Mouse (Mus musculus): ENCODE results near the gene Stard3. TPM values are rescaled to one million over a fixed set of nuclear protein-coding genes. Genes with fewer than 3 reads are reported as not detected.

Stard3 gene
- total RNA-seq, 1 experiment from 2014 or later = 29.2 TPM

DNA sequence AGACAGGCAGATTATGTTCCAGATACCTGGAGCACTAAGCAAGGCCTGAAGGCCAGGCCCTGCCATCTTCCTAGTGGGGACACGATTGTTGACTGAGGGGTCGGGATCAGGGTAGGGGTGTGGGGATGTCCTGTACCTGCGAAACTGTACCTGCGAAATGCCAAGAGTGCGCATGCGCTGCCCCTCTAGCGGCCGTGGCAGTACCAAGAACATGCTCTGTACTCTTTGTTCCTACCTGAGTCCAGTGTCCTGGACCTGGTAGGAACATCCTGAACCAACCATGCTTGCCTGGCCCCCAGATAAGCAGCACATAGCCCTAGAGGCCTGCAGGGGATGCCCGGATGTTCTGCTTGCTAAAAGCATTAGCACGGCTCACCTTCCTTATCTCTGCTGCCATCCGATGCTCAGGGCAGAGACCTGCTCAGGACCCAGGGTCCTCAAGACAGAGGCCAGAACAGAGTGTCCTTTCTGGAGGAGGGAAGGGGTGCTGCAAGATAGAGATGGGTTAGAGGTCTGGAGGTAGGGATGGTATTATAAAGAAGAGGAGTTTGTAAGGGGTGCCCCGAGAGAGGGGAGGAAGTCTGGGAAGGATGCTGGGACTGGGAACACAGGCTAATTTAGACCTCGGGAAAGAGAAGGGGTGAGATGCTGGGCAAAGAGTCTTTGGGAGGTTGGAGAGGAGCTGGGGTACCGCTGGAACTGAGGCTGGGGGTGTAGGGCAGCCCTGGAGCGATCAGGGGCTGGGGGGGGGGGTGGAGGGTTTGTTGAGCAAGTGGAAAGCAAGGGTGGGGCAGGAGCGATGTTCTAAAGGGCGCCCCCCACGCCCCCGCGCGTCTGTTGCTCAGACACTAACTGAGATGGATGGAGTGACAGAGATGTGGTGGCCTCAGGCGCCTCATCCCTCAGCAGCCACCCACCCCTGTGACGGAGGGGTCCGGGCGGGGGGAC is 27.7 kb downstream of the Stard3 start, which contains the start of gene Pnmt:
TSS of gene Pnmt (plus strand) at position 813 of the 948 bp plus-strand sequence.
- ATAC-seq (replicated peaks; ENCODE audit: insufficient number of reproducible peaks, low FRiP score, low TSS enrichment, poor library complexity, severe bottlenecking) = no peak

DNA sequence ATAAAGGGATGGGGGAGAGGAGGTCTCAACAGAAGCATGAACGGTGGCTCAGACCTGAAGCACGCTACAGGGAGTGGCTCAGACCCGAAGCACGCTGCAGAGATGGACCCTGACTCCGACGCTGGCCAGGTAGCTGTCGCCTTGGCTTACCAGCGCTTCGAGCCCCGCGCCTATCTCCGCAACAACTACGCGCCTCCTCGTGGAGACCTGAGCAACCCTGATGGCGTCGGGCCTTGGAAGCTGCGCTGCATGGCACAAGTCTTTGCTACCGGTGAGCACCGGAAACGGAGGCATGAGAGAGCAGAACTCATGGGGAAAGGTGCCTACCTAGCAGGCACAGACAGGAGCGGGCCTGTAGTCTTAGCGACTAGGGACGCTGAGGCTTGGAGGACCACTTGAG is 28.4 kb downstream of the Stard3 start:
- no peak for ATAC-seq (replicated peaks; ENCODE audit: insufficient number of reproducible peaks, low FRiP score, low TSS enrichment, poor library complexity, severe bottlenecking)

DNA sequence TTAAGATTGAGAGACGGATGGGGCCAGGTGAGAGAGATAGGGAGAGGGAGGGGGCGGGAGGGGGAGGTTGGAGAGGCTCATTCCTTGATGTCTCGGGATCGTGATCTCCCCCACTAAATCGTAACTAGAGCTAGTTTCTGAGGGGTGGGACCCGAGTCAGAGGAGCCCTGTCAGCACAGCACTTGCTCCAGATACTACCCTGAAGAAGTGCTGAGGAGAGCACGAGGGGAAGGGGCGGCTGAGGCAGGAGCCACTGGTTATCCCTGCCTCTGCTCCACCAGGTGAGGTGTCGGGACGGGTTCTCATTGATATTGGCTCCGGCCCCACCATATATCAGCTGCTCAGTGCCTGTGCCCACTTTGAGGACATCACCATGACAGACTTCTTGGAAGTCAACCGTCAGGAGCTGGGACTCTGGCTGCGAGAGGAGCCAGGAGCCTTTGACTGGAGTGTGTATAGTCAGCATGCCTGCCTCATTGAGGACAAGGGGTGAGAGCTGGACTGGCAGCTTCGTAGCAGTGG is 28.9 kb downstream of the Stard3 start:
- ATAC-seq (replicated peaks; ENCODE audit: insufficient number of reproducible peaks, low FRiP score, low TSS enrichment, poor library complexity, severe bottlenecking) = no peak

DNA sequence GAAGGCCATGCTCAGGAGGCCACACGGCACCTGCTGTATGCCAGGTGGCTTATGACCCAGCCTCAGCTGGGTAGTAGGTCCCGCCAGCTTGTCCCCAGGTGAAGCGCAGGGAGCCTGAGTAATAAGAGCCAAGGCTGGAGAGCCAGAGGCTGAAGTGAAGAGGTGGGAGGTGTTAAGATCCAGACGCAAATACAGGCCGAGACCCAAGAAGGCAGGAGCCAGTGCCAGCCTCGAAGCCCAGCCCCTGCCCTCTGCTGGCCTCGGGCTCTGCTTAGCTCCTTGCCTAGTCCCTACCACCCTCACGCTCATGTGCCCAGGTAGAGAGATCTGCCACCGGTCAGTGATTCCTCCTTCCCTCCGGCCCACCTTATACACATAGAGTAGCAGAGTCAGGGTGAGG is 30.1 kb downstream of the Stard3 start:
- ATAC-seq (replicated peaks; ENCODE audit: insufficient number of reproducible peaks, low FRiP score, low TSS enrichment, poor library complexity, severe bottlenecking) = no peak

DNA sequence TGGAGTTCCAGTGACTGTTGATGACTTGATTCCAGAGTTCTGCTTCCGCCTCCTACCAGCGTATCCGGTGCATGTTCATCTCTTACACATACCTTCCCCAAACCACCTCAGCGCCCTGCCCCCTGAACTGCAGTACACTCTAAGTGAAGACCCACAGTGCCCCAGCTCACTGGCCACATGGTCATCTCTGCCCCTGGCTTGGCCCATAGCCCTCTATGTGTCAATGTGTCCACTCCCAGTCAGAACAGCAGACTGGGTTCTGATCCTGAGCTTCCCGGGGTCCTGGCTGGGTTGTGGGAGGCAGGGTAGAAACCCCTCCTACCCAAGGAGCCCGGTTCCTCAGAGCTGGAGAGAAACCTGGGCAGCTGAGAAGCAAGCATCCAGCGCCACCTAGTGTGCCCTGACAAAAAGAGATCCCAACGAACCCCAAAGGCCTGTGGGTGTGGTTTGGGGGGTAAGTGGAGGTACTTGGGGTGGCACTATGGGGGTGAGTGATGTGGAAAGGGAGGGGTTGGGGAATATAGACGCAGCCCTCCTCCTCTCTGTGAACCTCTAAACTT is 31.1 kb downstream of the Stard3 start:
- ATAC-seq (replicated peaks; ENCODE audit: insufficient number of reproducible peaks, low FRiP score, low TSS enrichment, poor library complexity, severe bottlenecking) = no peak

DNA sequence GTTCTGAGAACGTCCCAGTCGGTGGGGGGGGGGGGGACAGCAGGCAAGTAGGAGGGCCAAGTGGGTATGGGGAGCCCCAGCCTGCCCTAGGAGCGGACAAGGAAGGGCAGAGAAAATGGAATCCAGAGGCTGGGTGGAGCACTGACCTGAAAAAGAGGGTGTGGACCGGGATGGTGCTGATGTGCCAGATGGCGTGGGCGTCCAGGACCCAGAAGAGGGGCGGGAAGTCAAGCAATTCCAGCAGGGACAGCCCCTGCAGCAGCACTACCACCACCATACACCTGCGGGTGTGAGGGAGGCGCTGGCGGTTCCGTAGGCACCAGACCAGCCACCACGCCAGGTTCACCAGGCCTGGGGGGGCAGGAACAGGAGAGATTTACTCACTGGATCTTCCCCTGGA is 32.0 kb downstream of the Stard3 start:
- ATAC-seq (replicated peaks; ENCODE audit: insufficient number of reproducible peaks, low FRiP score, low TSS enrichment, poor library complexity, severe bottlenecking) = no peak

DNA sequence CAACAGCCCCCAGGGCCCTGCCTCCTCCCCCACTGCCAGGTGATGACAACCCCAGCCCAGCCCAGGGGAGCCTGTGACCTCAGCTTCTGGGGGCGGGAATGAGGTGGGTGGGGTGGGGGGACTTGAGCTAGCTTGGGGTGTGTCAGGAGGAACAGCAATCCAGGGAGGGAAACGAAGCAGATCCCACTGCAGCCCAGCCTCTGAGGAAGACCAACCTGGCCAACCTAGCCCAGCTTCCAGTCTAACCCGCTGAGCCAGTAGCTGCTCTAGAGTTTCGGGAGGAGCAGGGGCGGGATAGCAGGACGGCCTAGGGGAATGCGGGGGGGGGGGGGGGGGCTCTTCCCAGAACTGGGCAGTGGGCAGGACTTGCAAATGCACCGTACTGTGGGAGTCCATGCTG is 33.9 kb downstream of the Stard3 start:
- no peak for ATAC-seq (replicated peaks; ENCODE audit: insufficient number of reproducible peaks, low FRiP score, low TSS enrichment, poor library complexity, severe bottlenecking)

DNA sequence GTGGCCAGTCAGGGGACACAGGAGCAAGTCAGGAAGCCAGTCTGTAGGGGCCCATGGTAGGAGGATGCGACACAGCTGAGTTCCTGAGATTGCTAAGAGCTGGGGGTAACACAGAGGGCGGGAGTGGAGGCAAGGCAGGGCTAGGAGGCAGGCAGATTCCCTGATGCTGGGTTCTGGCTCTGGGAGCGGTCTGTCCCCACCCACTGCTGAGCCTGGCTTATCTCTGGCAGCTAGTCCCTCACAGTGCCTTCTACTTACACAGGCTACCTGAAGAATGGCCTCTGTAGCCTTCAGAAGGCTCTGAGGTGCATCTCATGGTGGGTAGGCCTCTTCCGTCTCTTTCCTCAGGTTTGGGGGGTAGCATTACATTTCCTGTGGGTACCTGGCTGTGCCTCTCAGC is 34.5 kb downstream of the Stard3 start:
- ATAC-seq (replicated peaks; ENCODE audit: insufficient number of reproducible peaks, low FRiP score, low TSS enrichment, poor library complexity, severe bottlenecking) = no peak

DNA sequence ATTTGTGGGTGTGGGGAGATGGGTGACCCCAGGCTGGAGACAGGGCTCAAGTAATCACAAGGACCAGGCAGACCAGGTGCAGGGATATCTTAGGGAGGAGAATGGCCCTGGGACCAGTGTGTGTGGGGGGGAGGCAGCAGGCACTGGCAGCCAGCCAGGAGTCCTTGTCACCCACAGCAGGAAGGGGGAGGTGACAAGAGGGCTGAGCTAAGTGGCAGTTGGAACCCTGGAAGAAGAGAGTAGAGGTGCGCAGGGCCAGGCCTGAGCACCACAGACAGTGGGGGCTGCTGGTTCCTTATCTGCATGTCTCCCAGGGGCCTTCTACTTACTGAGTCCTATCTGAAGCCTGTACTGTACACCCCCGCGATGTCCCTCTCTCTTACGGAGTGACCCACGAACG is 35.1 kb downstream of the Stard3 start:
- ATAC-seq (replicated peaks; ENCODE audit: insufficient number of reproducible peaks, low FRiP score, low TSS enrichment, poor library complexity, severe bottlenecking) = no peak

DNA sequence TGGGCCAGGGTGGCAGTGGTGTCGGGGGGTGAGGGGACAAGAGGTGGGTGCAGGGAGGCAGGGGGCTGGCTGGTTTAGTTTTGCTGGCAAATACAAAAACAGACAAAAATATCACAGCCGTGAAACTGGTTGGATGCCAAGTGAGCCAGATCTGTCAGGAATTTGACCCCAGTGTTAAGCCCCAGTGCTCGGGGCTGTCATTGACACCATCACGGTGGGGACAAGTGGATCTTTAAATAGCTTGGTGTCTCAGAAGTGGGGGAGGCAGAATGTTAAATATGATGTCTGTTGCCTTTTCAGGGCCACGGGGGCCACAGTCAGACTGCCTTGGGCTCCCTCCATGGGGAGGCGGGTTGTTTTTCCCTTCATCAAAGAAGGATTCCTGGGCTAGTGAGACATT is 36.1 kb downstream of the Stard3 start:
- ATAC-seq (replicated peaks; ENCODE audit: insufficient number of reproducible peaks, low FRiP score, low TSS enrichment, poor library complexity, severe bottlenecking) = no peak

DNA sequence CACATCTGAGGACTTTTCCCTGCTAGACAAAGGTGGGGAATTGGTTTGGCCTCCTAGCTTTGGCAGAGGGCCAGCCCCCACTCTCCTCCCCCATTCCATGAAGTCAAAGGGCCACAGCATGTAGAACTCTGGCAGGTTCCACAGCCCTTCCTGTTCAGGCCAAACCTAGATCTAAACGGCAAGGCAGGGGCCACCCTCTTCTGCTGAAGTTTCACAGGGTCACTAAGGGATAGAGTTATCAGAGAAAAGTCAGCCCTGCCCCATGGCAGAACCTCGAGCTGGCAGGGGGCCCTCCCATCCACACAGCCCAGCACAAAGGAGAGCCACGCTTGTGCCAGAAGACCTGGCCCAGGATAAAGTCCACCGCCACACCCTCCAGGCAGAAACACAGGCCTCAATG is 36.9 kb downstream of the Stard3 start:
- ATAC-seq (replicated peaks; ENCODE audit: insufficient number of reproducible peaks, low FRiP score, low TSS enrichment, poor library complexity, severe bottlenecking) = no peak

DNA sequence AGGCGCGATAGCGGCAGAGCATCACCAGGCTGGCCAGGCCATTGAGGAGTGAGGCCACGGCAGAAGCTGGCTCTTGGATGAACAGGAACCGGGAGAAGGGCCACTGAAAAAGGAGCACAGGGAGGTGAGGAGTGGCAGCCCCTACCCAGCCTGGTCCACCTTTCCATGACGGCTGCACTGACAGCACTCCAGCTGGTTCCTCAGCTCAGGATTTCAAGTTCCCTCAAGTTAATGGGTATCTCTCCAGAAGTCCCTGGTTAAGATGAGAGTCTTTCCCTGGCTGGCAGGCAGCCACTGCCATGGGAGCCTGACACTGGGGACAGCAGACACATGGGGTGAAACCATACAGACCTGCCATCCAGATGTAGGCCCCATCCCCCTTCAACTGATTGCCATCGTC is 39.8 kb downstream of the Stard3 start:
- ATAC-seq (replicated peaks; ENCODE audit: insufficient number of reproducible peaks, low FRiP score, low TSS enrichment, poor library complexity, severe bottlenecking) = no peak

DNA sequence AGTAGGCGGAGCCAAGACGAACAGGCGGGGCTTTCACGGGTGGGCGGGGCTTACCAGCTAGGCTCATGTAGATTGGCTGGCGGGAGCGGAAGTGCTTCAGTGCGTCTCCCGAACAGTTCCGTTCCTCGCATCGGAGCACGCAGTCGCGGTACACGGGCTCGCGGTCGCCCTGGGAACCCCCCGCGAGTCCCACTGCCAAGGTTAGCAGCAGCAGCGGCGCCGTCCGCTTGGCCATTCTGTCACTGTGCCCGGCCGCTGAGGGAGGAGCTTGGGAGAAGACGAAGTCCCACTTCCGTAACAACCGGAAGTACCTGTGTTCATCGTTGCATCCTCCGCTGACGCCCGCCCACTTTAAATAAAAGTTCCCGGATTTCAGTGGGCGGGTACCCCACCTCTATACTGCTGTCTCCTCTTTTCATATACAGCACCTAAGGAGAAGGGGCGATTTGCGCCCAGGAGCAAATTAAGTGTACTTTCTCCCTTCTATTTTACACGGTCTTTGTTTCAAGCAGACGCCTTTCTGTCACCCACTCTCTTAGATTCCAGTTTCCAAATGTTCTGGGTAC is 42.1 kb downstream of the Stard3 start, which contains the start of gene Pgap3:
TSS of gene Pgap3 (minus strand) at position 330 of the 566 bp plus-strand sequence.
- peak; percentile 88 for ATAC-seq (replicated peaks; ENCODE audit: insufficient number of reproducible peaks, low FRiP score, low TSS enrichment, poor library complexity, severe bottlenecking)

DNA sequence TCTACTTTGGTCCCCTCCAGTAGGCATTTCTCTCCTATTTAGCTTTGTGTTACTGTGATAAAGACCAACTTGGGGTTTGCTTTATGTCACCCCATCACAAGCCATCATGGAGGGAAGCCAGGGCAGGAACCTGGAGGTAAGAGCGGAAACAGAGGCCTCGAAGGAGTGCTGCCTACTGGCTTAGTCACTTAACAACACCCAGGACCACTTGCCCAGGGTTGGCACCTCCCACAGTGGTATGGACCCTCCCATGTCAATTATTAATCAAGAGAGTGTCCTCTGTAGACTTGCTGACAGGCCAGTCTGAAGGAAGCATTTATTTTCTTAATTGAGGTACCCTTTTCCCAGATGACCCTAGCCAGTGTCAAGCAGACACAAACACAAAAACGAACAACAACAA is 42.6 kb downstream of the Stard3 start:
- ATAC-seq (replicated peaks; ENCODE audit: insufficient number of reproducible peaks, low FRiP score, low TSS enrichment, poor library complexity, severe bottlenecking) = no peak

DNA sequence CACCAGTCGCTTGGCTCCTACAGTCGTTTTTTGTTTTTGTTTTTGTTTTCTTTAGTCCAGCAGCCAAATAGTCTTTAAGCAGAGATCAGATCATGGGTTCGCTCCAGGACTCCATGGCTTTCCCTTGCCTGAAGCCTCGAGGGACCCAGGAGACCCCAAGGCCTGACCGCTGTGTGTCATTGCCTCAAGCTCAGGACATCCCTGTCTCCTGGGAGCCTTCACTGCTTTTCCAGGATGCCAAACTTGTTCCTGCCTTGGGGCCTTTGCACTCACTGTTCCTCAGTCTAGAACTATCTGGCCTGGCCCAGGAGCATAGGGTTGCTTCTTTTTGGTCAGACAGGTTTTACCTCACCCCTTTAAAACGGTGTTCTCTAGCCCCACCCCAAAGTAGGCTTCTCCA is 48.5 kb downstream of the Stard3 start:
- ATAC-seq (replicated peaks; ENCODE audit: insufficient number of reproducible peaks, low FRiP score, low TSS enrichment, poor library complexity, severe bottlenecking) = no peak

DNA sequence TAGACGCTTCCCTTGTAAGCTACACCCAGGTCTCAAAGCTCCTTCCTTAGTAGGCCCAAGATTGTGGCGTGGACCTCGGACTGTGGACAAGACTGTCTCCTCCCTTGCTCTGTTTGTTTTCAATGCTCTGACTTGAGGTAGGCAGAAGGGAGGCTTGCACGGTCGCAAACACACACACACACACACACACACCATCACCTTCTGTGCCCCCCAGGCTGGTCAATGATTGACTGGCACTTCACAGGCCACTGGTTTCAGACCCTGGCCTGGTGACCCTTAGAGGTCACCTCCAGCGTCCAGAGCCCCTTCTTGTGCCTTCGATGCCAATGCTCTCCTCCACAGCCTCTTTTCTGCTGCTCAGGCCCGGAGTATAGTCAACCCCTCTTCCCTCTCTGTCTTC is 50.7 kb downstream of the Stard3 start:
- no peak for ATAC-seq (replicated peaks; ENCODE audit: insufficient number of reproducible peaks, low FRiP score, low TSS enrichment, poor library complexity, severe bottlenecking)

DNA sequence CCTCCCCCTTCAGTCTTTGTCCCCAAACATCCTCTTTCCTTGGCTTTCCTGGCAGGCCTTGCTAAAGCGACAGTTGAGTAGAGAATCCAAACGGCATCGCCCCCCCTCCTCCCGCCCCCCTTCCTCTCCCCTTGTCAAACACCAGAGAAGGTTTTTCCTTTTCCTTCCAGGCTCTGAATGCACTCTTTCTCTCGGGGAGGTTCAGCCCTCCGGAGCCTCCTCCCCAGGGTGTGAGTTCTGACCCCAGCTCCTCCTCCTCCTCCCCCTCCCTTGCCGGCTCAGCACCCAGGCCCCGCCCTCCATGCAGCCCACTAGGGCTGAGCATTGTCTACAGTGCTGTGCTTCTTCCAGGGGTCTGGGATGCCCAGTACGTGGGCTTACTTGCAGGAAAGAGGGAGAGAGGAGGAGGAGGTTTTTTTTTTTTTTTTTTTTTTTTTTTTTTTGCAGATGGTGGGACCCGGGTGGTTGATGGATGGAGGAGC is 51.2 kb downstream of the Stard3 start:
- no peak for ATAC-seq (replicated peaks; ENCODE audit: insufficient number of reproducible peaks, low FRiP score, low TSS enrichment, poor library complexity, severe bottlenecking)

DNA sequence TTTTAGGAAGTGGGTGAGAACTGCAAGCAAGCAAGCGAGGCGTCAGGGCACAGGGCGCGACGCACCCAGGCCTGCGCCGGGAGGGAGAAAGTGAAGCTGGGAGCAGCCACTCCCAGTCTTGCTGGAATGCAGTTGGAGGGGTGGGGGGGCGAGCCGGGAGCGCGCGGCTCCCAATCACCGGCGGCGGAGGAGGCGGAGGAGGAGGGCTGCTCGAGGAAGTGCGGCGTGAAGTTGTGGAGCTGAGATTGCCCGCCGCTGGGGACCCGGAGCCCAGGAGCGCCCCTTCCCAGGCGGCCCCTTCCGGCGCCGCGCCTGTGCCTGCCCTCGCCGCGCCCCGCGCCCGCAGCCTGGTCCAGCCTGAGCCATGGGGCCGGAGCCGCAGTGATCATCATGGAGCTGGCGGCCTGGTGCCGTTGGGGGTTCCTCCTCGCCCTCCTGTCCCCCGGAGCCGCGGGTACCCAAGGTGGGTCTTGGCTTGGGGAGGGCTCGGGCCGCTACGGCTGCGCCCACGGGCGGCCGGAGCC is 54.2 kb downstream of the Stard3 start, which contains the start of gene Erbb2:
TSS of gene Erbb2 (plus strand) at position 198 of the 524 bp plus-strand sequence.
- ATAC-seq (replicated peaks; ENCODE audit: insufficient number of reproducible peaks, low FRiP score, low TSS enrichment, poor library complexity, severe bottlenecking) = no peak

DNA sequence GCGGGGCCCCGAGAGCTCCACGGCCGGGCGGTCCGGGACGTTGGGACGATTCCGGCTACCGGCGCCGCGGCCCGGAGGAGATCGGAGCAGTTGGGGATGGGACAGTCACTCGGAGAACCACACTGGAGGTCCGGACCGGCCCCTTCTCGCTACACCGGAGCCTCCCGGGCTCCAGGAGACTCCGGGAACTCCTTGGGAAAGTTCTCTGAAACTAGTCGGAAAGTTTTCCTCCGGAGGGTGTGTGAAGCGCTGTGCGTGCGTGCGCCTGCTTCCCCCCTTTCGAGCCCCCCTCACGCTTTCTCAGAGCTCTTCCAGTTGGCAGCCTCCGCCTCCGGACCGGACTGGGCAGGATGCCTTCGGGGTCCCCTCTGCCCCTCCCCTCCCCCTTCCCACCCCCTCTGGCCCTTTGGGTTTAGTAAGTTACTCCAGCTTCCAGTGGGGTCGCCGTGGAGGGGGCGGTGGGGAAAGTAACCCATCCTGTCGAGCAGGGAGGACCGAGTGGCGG is 54.7 kb downstream of the Stard3 start:
- no peak for ATAC-seq (replicated peaks; ENCODE audit: insufficient number of reproducible peaks, low FRiP score, low TSS enrichment, poor library complexity, severe bottlenecking)

All from monocyte, adult 5-6 weeks (primary cell).